Mouse (Mus musculus): ENCODE measurements around the gene Was.
"Not testable (repeated sequence)": the region's sequence is repeated elsewhere in the genome, so short reads cannot be mapped to it uniquely, and the experiment has no call there.

GRCm38 (mm10) chrX:8090954-8091347 is 653 bp upstream of the Was start:
- TF ChIP-seq POLR2A (IDR thresholded peaks at IDR 0.05; ENCODE audit: extremely low read depth, insufficient read depth, low read length); CTCF (IDR thresholded peaks at IDR 0.05; ENCODE audit: low read depth, low read length): not testable (repeated sequence)
